Mouse (Mus musculus): ENCODE data around the gene Foxred2. TPM values are rescaled to one million over a fixed set of nuclear protein-coding genes. Genes with fewer than 3 reads are reported as not detected.

Gene Foxred2
- polyA plus RNA-seq, 1 experiment from 2014 or later: 12.3 TPM

GRCm38 (mm10) chr15:77915287-77915686, 41.2 kb downstream of the Foxred2 start:
- Histone ChIP-seq H3K27me3 (replicated peaks; ENCODE audit: control insufficient read depth, insufficient read depth, low read length) (no peaks in the 10 kb centered on the region), H3K4me1 (ENCODE audit: control insufficient read depth, insufficient read depth, low read length) (no peaks in the 10 kb centered on the region), H3K27ac (ENCODE audit: low read depth, low read length) (no peak overlapping the region), H3K36me3 (ENCODE audit: control insufficient read depth, insufficient read depth, low read length) (peaks cover 54% of the 10 kb centered on the region), H3K9me3 (replicated peaks; ENCODE audit: control insufficient read depth, low read length) (no peaks in the 10 kb centered on the region), H3K9ac (ENCODE audit: low read length) (no peak overlapping the region), H3K4me3 (ENCODE audit: low read depth, low read length) (no peak overlapping the region), H3K4me2 (ENCODE audit: low read length) (no peak overlapping the region)
- ATAC-seq (no peak), DNase-seq (ENCODE audit: low spot score) (no peak)
- WGBS: 88% methylated on average over 4 of the region's 4 CpGs

GRCm38 (mm10) chr15:77914507-77914906, 42.0 kb downstream of the Foxred2 start:
- DNase-seq (ENCODE audit: low spot score) (no peak), ATAC-seq (no peak)
- WGBS: 93% methylated on average over 3 of the region's 3 CpGs
- Histone ChIP-seq H3K4me1 (ENCODE audit: control insufficient read depth, insufficient read depth, low read length) (no peaks in the 10 kb centered on the region), H3K4me2 (ENCODE audit: low read length) (no peak overlapping the region), H3K4me3 (ENCODE audit: low read depth, low read length) (no peak overlapping the region), H3K27ac (ENCODE audit: low read depth, low read length) (no peak overlapping the region), H3K9me3 (replicated peaks; ENCODE audit: control insufficient read depth, low read length) (no peaks in the 10 kb centered on the region), H3K27me3 (replicated peaks; ENCODE audit: control insufficient read depth, insufficient read depth, low read length) (no peaks in the 10 kb centered on the region), H3K9ac (ENCODE audit: low read length) (no peak overlapping the region), H3K36me3 (ENCODE audit: control insufficient read depth, insufficient read depth, low read length) (peaks cover 46% of the 10 kb centered on the region)

- ATAC-seq (no peak), DNase-seq (ENCODE audit: low spot score) (no peak)
- Histone ChIP-seq H3K4me1 (ENCODE audit: control insufficient read depth, insufficient read depth, low read length) (no peaks in the 10 kb centered on the region), H3K4me2 (ENCODE audit: low read length) (no peak overlapping the region), H3K4me3 (ENCODE audit: low read depth, low read length) (no peak overlapping the region), H3K36me3 (ENCODE audit: control insufficient read depth, insufficient read depth, low read length) (peaks cover 32% of the 10 kb centered on the region), H3K9me3 (replicated peaks; ENCODE audit: control insufficient read depth, low read length) (no peaks in the 10 kb centered on the region), H3K9ac (ENCODE audit: low read length) (no peak overlapping the region), H3K27me3 (replicated peaks; ENCODE audit: control insufficient read depth, insufficient read depth, low read length) (no peaks in the 10 kb centered on the region), H3K27ac (ENCODE audit: low read depth, low read length) (no peak overlapping the region)
- WGBS: 90% methylated on average over 8 of the region's 8 CpGs
Observed at GRCm38 (mm10) chr15:77913054-77913453, 43.5 kb downstream of the Foxred2 start.

DNA sequence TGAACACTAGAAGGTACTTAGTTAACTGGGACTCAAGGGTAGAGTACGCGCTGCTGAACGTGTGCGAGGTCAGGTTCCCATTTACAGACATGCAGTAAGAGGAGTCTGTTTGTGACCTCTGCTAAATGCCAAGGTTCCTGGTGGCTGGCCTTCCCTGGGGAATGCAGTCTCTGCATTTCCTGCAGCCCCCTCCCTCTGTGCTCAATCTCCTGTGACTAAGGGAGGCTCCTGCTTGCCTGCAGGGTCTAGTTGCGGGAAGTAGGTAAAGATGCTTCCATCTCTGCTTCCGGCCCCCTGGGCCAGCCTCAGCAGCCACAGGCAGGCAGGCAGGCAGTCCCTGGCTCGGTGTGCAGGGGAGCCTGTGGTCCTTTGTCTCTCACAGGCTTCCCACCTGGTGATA, 43.9 kb downstream of the Foxred2 start:
- ATAC-seq (no peak), DNase-seq (ENCODE audit: low spot score) (no peak)
- H3K4me1 ChIP-seq (ENCODE audit: control insufficient read depth, insufficient read depth, low read length): no peaks in the 10 kb centered on the region
- no peak overlapping the region for H3K27ac ChIP-seq (ENCODE audit: low read depth, low read length)
- H3K4me3 ChIP-seq (ENCODE audit: low read depth, low read length): no peak overlapping the region
- H3K9ac ChIP-seq (ENCODE audit: low read length): no peak overlapping the region
- H3K36me3 ChIP-seq (ENCODE audit: control insufficient read depth, insufficient read depth, low read length): peaks cover 28% of the 10 kb centered on the region
- H3K27me3 ChIP-seq (replicated peaks; ENCODE audit: control insufficient read depth, insufficient read depth, low read length): no peaks in the 10 kb centered on the region
- no peak overlapping the region for H3K4me2 ChIP-seq (ENCODE audit: low read length)
- H3K9me3 ChIP-seq (replicated peaks; ENCODE audit: control insufficient read depth, low read length): no peaks in the 10 kb centered on the region
- WGBS: 66% methylated on average over 7 of the region's 7 CpGs

GRCm38 (mm10) chr15:77912048-77912447, 44.5 kb downstream of the Foxred2 start:
- no peaks in the 10 kb centered on the region for H3K9me3 ChIP-seq (replicated peaks; ENCODE audit: control insufficient read depth, low read length)
- H3K4me3 ChIP-seq (ENCODE audit: low read depth, low read length): no peak overlapping the region
- 71% methylated on average over 5 of the region's 5 CpGs for WGBS
- no peak for DNase-seq (ENCODE audit: low spot score)
- H3K36me3 ChIP-seq (ENCODE audit: control insufficient read depth, insufficient read depth, low read length): peaks cover 27% of the 10 kb centered on the region
- no peak overlapping the region for H3K4me2 ChIP-seq (ENCODE audit: low read length)
- no peak for ATAC-seq
- H3K27ac ChIP-seq (ENCODE audit: low read depth, low read length): no peak overlapping the region
- no peak overlapping the region for H3K9ac ChIP-seq (ENCODE audit: low read length)
- no peaks in the 10 kb centered on the region for H3K27me3 ChIP-seq (replicated peaks; ENCODE audit: control insufficient read depth, insufficient read depth, low read length)
- H3K4me1 ChIP-seq (ENCODE audit: control insufficient read depth, insufficient read depth, low read length): no peaks in the 10 kb centered on the region

DNA sequence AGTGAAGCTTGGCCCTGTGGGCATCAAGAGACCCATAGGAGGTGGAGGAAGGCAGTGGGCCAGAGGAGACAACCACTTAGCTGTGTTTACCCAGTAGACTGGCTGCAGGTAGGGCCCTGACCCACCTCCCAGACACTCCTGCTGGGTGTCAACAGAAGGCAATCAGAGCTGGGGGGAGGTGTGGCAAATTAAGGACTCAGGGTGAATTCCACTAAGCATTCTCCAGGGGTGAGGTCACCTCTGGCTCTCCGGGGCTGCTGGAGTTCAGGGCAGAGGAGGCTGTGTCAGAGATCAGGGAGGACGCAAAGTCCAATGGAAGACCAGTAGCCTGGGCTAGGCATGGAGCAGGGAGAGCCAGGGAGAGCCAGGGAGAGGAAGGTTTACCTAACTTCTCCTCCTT, 45.5 kb downstream of the Foxred2 start:
- Histone ChIP-seq H3K4me3 (ENCODE audit: low read depth, low read length) (no peak overlapping the region), H3K36me3 (ENCODE audit: control insufficient read depth, insufficient read depth, low read length) (peaks cover 24% of the 10 kb centered on the region), H3K27me3 (replicated peaks; ENCODE audit: control insufficient read depth, insufficient read depth, low read length) (no peaks in the 10 kb centered on the region), H3K27ac (ENCODE audit: low read depth, low read length) (no peak overlapping the region), H3K9ac (ENCODE audit: low read length) (no peak overlapping the region), H3K4me2 (ENCODE audit: low read length) (no peak overlapping the region), H3K4me1 (ENCODE audit: control insufficient read depth, insufficient read depth, low read length) (no peaks in the 10 kb centered on the region), H3K9me3 (replicated peaks; ENCODE audit: control insufficient read depth, low read length) (no peaks in the 10 kb centered on the region)
- DNase-seq (ENCODE audit: low spot score) (no peak), ATAC-seq (no peak)
- 8% methylated on average over 2 of the region's 2 CpGs for WGBS

DNA sequence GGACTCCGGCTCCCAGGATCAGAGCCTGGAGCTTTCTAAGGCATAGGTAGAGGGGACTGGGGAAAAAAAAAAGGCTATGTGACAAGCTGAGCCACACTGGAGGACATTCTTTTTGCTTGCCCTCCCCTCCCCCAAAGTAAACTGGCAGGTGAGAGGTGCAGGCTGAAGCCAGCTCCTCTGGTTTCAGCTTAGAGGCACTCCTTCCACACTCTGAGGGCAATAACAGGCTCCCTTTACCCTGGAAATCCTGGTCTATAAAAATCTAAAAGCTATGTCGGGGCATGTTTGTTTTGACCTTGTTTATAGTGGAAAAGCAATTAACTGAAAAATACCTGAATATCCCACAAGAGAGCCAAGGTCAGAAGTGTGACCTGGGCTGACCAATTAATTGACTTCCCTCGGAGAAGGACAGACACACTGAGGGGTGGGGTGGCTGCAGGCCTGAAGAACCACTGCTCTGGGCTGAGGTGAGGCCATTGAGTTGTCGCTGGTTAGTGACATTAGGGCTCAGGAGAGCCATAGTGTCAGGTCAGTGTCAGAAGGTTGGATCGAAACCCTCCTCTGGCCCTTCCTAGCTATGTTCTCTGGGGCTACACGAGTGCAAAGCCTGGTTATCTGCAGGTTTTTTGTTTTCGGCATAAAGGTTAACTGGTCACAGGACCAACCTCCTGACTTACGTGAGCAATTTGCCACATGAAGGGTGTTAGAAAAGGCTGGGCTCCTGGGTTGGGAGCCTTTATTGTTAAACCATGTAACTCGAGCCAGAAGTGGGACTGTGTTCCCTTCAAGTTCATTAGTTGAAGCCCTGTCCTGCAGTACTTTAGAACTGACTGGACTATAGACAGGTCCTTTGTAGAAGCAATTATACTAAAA, 48.6 kb downstream of the Foxred2 start:
- WGBS: 44% methylated on average over 9 of the region's 9 CpGs
- no peaks in the 10 kb centered on the region for H3K9me3 ChIP-seq (replicated peaks; ENCODE audit: control insufficient read depth, low read length)
- no peaks in the 10 kb centered on the region for H3K36me3 ChIP-seq (ENCODE audit: control insufficient read depth, insufficient read depth, low read length)
- H3K9ac ChIP-seq (ENCODE audit: low read length): no peak overlapping the region
- H3K4me1 ChIP-seq (ENCODE audit: control insufficient read depth, insufficient read depth, low read length): 0 out of 2 replicates have a peak, but pooled peaks cover 2% of the 10 kb centered on the region
- no peak overlapping the region for H3K4me3 ChIP-seq (ENCODE audit: low read depth, low read length)
- no peak overlapping the region for H3K4me2 ChIP-seq (ENCODE audit: low read length)
- H3K27ac ChIP-seq (ENCODE audit: low read depth, low read length): no peak overlapping the region
- ATAC-seq (no peak), DNase-seq (ENCODE audit: low spot score) (no peak)
- no peaks in the 10 kb centered on the region for H3K27me3 ChIP-seq (replicated peaks; ENCODE audit: control insufficient read depth, insufficient read depth, low read length)

DNA sequence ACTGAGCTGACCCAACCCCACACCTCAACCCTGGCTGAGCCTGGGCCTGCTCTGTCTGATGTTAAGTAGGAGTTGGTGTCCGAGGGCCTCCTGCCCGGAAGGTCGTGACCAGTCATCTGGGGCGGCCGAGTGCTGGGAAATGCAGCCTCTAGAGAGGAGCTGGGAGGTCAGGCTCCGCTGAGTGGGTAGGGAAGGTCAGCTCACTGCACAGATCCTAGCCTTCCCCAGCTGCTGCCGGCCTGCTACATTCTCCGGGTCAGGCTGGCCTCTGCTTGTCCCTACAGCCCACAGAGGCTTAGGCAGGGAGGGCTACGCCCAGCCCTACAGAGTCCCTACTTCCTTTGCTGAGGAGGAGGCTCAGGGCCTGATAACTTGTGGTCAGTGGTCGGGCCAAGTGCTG, 50.0 kb downstream of the Foxred2 start:
- Histone ChIP-seq H3K4me1 (ENCODE audit: control insufficient read depth, insufficient read depth, low read length) (0 out of 2 replicates have a peak, but pooled peaks cover 2% of the 10 kb centered on the region), H3K4me3 (ENCODE audit: low read depth, low read length) (no peak overlapping the region), H3K9me3 (replicated peaks; ENCODE audit: control insufficient read depth, low read length) (no peaks in the 10 kb centered on the region), H3K36me3 (ENCODE audit: control insufficient read depth, insufficient read depth, low read length) (no peaks in the 10 kb centered on the region), H3K4me2 (ENCODE audit: low read length) (no peak overlapping the region), H3K27ac (ENCODE audit: low read depth, low read length) (no peak overlapping the region), H3K27me3 (replicated peaks; ENCODE audit: control insufficient read depth, insufficient read depth, low read length) (no peaks in the 10 kb centered on the region), H3K9ac (ENCODE audit: low read length) (no peak overlapping the region)
- ATAC-seq: no peak
- 73% methylated on average over 10 of the region's 10 CpGs for WGBS
- DNase-seq (ENCODE audit: low spot score): no peak

GRCm38 (mm10) chr15:77906081-77906480, 50.4 kb downstream of the Foxred2 start:
- ATAC-seq (no peak), DNase-seq (ENCODE audit: low spot score) (no peak)
- no peak overlapping the region for H3K27ac ChIP-seq (ENCODE audit: low read depth, low read length)
- H3K36me3 ChIP-seq (ENCODE audit: control insufficient read depth, insufficient read depth, low read length): no peaks in the 10 kb centered on the region
- H3K4me2 ChIP-seq (ENCODE audit: low read length): no peak overlapping the region
- no peak overlapping the region for H3K4me3 ChIP-seq (ENCODE audit: low read depth, low read length)
- no peaks in the 10 kb centered on the region for H3K27me3 ChIP-seq (replicated peaks; ENCODE audit: control insufficient read depth, insufficient read depth, low read length)
- WGBS: 84% methylated on average over 8 of the region's 8 CpGs
- no peaks in the 10 kb centered on the region for H3K9me3 ChIP-seq (replicated peaks; ENCODE audit: control insufficient read depth, low read length)
- no peak overlapping the region for H3K9ac ChIP-seq (ENCODE audit: low read length)
- H3K4me1 ChIP-seq (ENCODE audit: control insufficient read depth, insufficient read depth, low read length): 0 out of 2 replicates have a peak, but pooled peaks cover 2% of the 10 kb centered on the region

All from forebrain, embryonic 14.5 days (tissue).